12 mouse cellular contexts compared by ENCODE assay signal in genomic region chr11:111904086-111904485, GRCm38 (mm10).
DNase-seq lines count a peak whose midpoint lies in the region; ATAC-seq lines count a peak whose summit lies in the region.
"Had no signal": no experiment of that assay in that cellular context is flagged by ENCODE, and none has a peak within 500 bp of the region (broad histone marks: within the 10 kb centered on the region; RNA-seq: fewer than 3 reads in every experiment).

No protein-coding gene starts in this region.

- H3K27ac ChIP-seq in neural tube, embryonic 15.5 days (replicated peaks): no peak overlapping the region
- H3K27ac ChIP-seq: macrophage; stomach, embryonic 15.5 days had no signal

- H3K4me1 ChIP-seq in neural tube, embryonic 15.5 days: no peaks in the 10 kb centered on the region
- H3K4me1 ChIP-seq: stomach, embryonic 15.5 days had no signal

- no peak overlapping the region for H3K4me2 ChIP-seq in neural tube, embryonic 15.5 days
- H3K4me2 ChIP-seq: stomach, embryonic 15.5 days had no signal

- H3K9ac ChIP-seq in neural tube, embryonic 15.5 days (replicated peaks): no peak overlapping the region
- H3K9ac ChIP-seq: stomach, embryonic 15.5 days had no signal

- H3K9me3 ChIP-seq in neural tube, embryonic 15.5 days (replicated peaks): no peaks in the 10 kb centered on the region
- H3K9me3 ChIP-seq: stomach, embryonic 15.5 days had no signal

- no peak for ATAC-seq in neural tube, embryonic 15.5 days (ENCODE audit: low FRiP score)
- ATAC-seq: forebrain, embryonic 16.5 days had no signal

- peak; percentile 52 for DNase-seq in embryo, embryonic 10.5 days (ENCODE audit: low spot score)
- no peak for DNase-seq in embryo, embryonic 10 days (ENCODE audit: low spot score)
- peak; percentile 8 for DNase-seq in layer of hippocampus, adult 9-10 months (ENCODE audit: low spot score)
- DNase-seq in layer of hippocampus, adult 11-12 months (ENCODE audit: low spot score): no peak
- peak; percentile 12 to 14 for DNase-seq in right cerebral cortex, adult 2 months (ENCODE audit: low spot score in 2 of 2)
- DNase-seq in right cerebral cortex, postnatal 25 days: no peak
- peak; percentile 49 for DNase-seq in retina, postnatal 1 day
- DNase-seq: right cerebral cortex, adult 18-20 months had no signal

- H3K4me3 ChIP-seq in neural tube, embryonic 15.5 days (replicated peaks): no peak overlapping the region
- H3K4me3 ChIP-seq: stomach, embryonic 15.5 days had no signal

- WGBS in neural tube, embryonic 15.5 days: 72% methylated on average over 4 of the region's 4 CpGs

- H3K27me3 ChIP-seq in neural tube, embryonic 15.5 days (replicated peaks): no peaks in the 10 kb centered on the region
- H3K27me3 ChIP-seq: stomach, embryonic 15.5 days had no signal

- H3K36me3 ChIP-seq in neural tube, embryonic 15.5 days: no peaks in the 10 kb centered on the region
- H3K36me3 ChIP-seq: stomach, embryonic 15.5 days had no signal

Comparison
In these comparisons a context has a peak if more than half of its experiments do, and no peak if none do; other contexts are left out.
1. DNase-seq: peak in embryo, embryonic 10.5 days (single experiment), layer of hippocampus, adult 9-10 months (single experiment), right cerebral cortex, adult 2 months (2 of 2) and retina, postnatal 1 day (single experiment); none in embryo, embryonic 10 days (single experiment), layer of hippocampus, adult 11-12 months (single experiment) and right cerebral cortex, postnatal 25 days (single experiment).